Mouse (Mus musculus) cortical plate, adult 2 months (tissue): ENCODE data around the gene Ehd4. TPM values are rescaled to one million over a fixed set of nuclear protein-coding genes. Genes with fewer than 3 reads are reported as not detected.

Experiments used
- H3K27ac ChIP-seq: fragments of 200-500 bp; 2 replicates; pipeline ENCODE4 v1.5.1; 2012; ENCODE audit warnings: low read length, control low read depth, inconsistent platforms; ENCODE audit not compliant: insufficient read depth
- H3K4me1 ChIP-seq: fragments of 200-500 bp; 2 replicates; pipeline ENCODE4 v1.6.1; 2011; ENCODE audit warnings: low read length; ENCODE audit not compliant: control insufficient read depth, insufficient read depth
- H3K4me3 ChIP-seq: fragments of 200-500 bp; 2 replicates; pipeline ENCODE4 v1.5.1; 2011; ENCODE audit warnings: mild to moderate bottlenecking, low read length, control low read depth; ENCODE audit not compliant: insufficient read depth
- CTCF ChIP-seq: fragments of 200-500 bp; IDR thresholded peaks from 2 replicates; pipeline ENCODE4 v1.5.1; 2011; ENCODE audit warnings: mild to moderate bottlenecking, control low read depth, low read length; ENCODE audit not compliant: insufficient read depth; ENCODE audit errors: extremely low read depth
- POLR2A ChIP-seq: fragments of 200-500 bp; IDR thresholded peaks from 2 replicates; pipeline ENCODE4 v1.6.1; 2011; ENCODE audit warnings: mild to moderate bottlenecking, low read length, control low read depth; ENCODE audit not compliant: insufficient read depth; ENCODE audit errors: extremely low read depth
- polyA plus RNA-seq: library from polyadenylated mRNA; depleted of rRNA; stranded (reverse); fragments of >200 nt; gene quantifications from 2 replicates; pipeline ENCODE4 v1.2.3, GENCODE M21; 2012

The Ehd4 gene
- polyA plus RNA-seq, 1 experiment = 10.6 TPM

DNA sequence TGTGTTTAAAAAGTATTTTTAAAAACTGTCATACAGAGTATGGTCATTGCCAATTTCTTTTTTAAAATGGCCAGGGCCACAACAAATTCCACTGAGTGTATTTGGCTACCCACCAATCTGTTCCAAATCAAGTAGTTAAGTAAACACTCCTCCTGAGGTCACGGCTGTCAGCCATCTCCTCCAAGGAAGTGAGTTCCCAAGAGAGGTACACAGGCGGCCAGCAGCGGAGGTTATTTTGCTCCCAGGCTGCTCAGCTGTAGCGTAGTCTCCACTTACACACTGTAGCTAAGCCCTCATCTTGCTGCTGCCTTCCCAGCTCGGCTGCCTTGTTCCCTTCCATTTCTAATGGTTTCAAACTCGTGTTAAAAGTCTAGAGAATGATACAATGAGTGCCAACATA is 51.5 kb downstream of the Ehd4 start:
- H3K27ac ChIP-seq = no peak overlapping the region
- no peak overlapping the region for H3K4me3 ChIP-seq
- H3K4me1 ChIP-seq = peaks cover 2% of the 10 kb centered on the region; the same call in 1 of the 2 replicates
- TF ChIP-seq CTCF = no peak
- no peak for TF ChIP-seq POLR2A

GRCm38 (mm10) chr2:120102450-120102849 is 52.0 kb downstream of the Ehd4 start:
- Histone ChIP-seq H3K4me1 (peaks cover 2% of the 10 kb centered on the region; the same call in 1 of the 2 replicates), H3K27ac (no peak overlapping the region), H3K4me3 (no peak overlapping the region)
- no peak for TF ChIP-seq POLR2A
- no peak for TF ChIP-seq CTCF

DNA sequence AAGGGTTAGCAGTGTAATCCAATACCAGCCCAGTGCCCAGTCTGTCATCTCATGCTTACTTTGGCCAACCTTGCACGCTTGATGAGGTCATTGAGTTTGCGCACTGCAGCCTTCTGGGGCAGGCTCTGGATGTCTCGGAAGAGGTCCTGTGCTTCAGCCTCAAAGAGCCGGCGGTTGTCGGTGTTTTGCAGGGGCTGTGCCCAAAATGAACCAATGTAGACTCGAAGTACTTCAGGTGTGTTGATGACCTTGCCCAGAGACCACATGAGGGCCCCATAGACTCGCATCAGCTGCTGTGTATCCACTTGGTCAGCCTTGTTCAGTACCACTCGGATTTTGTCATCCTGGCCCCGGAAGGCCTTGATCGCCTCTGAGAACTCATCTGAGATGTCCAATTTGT is 52.4 kb downstream of the Ehd4 start:
- TF ChIP-seq CTCF = no peak
- TF ChIP-seq POLR2A = no peak
- H3K27ac ChIP-seq = no peak overlapping the region
- H3K4me3 ChIP-seq = no peak overlapping the region

DNA sequence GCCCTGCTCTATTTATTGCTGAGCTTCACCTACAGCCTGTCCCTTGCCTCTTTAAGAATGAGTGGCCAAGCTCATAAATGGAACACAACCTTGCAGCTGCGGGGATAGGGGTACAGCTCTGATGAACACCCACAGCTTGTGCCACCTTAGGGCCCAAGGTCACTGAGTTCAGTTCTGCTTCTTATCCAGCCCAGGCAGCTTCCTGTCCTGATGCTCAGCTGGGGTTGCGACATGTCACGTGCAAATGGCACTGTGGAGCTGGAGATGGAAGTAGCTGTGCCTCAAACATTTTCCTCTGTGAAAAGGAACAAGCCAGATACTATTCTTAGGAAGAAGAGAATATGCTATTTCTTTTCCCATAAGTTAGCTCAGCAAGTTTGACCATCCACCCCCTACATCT is 54.5 kb downstream of the Ehd4 start:
- peaks cover 2% of the 10 kb centered on the region; the same call in 1 of the 2 replicates for H3K4me1 ChIP-seq
- TF ChIP-seq POLR2A = no peak
- no peak for TF ChIP-seq CTCF
- no peak overlapping the region for H3K4me3 ChIP-seq
- H3K27ac ChIP-seq = no peak overlapping the region

More for the DNA sequence above, 52.4 kb downstream of the Ehd4 start:
- H3K4me1 ChIP-seq = peaks cover 2% of the 10 kb centered on the region; the same call in 1 of the 2 replicates

DNA sequence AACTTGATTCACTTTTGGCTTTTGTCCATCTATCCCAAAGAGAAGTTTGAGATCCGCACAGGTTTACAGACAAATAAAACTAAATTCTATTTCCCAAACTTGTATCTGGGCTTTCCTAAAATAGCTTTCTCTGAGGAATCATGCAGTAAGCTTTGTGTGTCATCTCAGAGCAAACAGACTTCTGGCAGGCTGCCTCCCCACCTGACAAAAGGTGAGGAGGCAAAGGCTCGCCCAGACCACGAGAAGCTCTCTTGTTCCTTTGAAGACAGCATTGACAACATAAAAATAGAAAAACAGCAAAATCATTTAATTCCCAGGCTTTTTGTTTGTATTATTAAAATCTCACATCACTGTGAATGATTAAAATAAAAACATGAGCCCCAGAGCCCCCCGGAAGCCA is 55.1 kb downstream of the Ehd4 start:
- H3K27ac ChIP-seq = no peak overlapping the region

GRCm38 (mm10) chr2:120098781-120099202 is 55.6 kb downstream of the Ehd4 start:
- no peak for TF ChIP-seq CTCF
- TF ChIP-seq POLR2A = no peak
- Histone ChIP-seq H3K4me3 (no peak overlapping the region), H3K4me1 (peaks cover 2% of the 10 kb centered on the region; the same call in 1 of the 2 replicates), H3K27ac (no peak overlapping the region)

More for the DNA sequence above, 55.1 kb downstream of the Ehd4 start:
- no peak overlapping the region for H3K4me3 ChIP-seq
- H3K4me1 ChIP-seq = peaks cover 2% of the 10 kb centered on the region; the same call in 1 of the 2 replicates
- TF ChIP-seq CTCF (no peak), POLR2A (no peak)

- TF ChIP-seq POLR2A = no peak
- no peak for TF ChIP-seq CTCF
- Histone ChIP-seq H3K27ac (no peak overlapping the region), H3K4me3 (no peak overlapping the region), H3K4me1 (peaks cover 2% of the 10 kb centered on the region; the same call in 1 of the 2 replicates)
Observed at GRCm38 (mm10) chr2:120097868-120098267, 56.5 kb downstream of the Ehd4 start.

GRCm38 (mm10) chr2:120096711-120097110 is 57.7 kb downstream of the Ehd4 start:
- Histone ChIP-seq H3K4me3 (no peak overlapping the region), H3K4me1 (peaks cover 2% of the 10 kb centered on the region; the same call in 1 of the 2 replicates)
- TF ChIP-seq POLR2A = no peak
- no peak for TF ChIP-seq CTCF

DNA sequence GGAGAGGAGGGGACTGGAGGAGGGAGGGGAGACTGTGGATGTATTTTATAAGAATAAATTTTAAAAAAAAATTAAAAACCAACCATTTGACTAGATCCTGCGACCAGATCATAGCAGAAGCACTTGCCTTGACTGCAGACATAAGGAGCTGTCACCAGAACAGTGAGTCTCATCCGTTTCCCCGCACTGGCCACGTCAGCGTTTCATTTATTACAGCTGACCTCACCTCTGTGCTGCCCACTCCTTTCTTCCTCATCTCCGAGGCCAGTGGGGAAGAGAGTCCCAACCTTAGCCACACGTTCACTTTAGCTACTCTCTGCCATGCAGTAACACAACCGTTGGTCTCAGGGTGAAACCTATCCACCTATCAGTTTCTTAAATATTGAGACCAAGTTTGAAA is 58.2 kb downstream of the Ehd4 start:
- Histone ChIP-seq H3K4me3 (no peak overlapping the region), H3K4me1 (peaks cover 2% of the 10 kb centered on the region; the same call in 1 of the 2 replicates)

More at GRCm38 (mm10) chr2:120096711-120097110, 57.7 kb downstream of the Ehd4 start:
- H3K27ac ChIP-seq = no peak overlapping the region

DNA sequence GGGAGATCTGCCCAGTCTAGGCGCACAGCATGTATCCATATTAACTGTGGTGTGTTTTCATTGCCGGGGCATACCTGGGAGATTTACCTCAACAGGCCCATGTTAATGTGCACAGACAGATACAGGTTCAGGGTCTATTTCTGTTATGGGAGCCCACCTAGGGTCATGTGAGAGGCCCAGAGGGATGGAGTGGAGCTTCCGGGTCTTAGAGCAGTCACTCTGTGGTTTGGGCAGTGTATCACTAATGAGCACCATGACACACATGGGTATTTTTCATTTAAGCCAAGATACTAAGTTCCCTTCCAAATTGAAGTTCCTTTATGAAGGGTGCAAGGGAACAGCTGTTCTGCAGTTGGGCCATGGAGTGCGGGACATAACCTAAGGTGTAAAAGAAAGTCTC is 59.2 kb downstream of the Ehd4 start:
- H3K4me1 ChIP-seq = peaks cover 2% of the 10 kb centered on the region; the same call in 1 of the 2 replicates
- TF ChIP-seq CTCF (no peak), POLR2A (no peak)
- H3K4me3 ChIP-seq = no peak overlapping the region
- H3K27ac ChIP-seq = no peak overlapping the region

More for the DNA sequence above, 58.2 kb downstream of the Ehd4 start:
- no peak overlapping the region for H3K27ac ChIP-seq
- TF ChIP-seq POLR2A = no peak
- no peak for TF ChIP-seq CTCF
